Mouse (Mus musculus) liver (tissue): ENCODE results near the gene Usp29.
"Not testable (repeated sequence)": the region's sequence is repeated elsewhere in the genome, so short reads cannot be mapped to it uniquely, and the experiment has no call there.

Experiments
- DNase-seq: peaks from one replicate; pipeline ENCODE4 v3.0.0-alpha.2; 2020; ENCODE audit warnings: mixed read lengths

The Usp29 gene

GRCm38 (mm10) chr7:6937040-6937439, 206.7 kb downstream of the Usp29 start:
- peak; percentile 65 for DNase-seq

DNA sequence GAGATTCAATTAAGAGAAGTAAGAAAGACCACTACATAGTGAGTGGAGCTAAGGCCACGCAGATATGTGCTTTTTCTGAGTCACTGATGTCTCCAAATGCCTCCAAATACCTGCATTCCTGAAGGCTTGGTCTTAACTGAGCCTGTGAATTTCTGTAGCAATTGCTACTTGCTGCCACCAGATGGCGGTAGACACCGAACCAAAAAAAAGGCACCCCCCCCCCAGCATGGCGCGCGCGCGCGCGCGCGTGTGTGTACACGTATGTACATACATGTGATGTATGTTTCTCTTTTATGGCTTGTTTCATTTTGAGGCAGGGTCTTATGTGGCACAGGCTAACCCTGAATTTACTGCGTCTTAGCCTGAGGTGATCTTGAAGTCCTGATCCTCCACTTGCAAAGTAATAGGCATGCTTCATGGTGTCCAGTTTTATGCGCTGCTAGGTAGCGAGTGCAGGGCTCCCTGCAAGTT, 210.4 kb downstream of the Usp29 start:
- peak; percentile 41 for DNase-seq

GRCm38 (mm10) chr7:6948061-6948460, 217.7 kb downstream of the Usp29 start:
- DNase-seq = not testable (repeated sequence)

- DNase-seq = no peak
Observed at GRCm38 (mm10) chr7:6956576-6956975, 226.2 kb downstream of the Usp29 start.

DNA sequence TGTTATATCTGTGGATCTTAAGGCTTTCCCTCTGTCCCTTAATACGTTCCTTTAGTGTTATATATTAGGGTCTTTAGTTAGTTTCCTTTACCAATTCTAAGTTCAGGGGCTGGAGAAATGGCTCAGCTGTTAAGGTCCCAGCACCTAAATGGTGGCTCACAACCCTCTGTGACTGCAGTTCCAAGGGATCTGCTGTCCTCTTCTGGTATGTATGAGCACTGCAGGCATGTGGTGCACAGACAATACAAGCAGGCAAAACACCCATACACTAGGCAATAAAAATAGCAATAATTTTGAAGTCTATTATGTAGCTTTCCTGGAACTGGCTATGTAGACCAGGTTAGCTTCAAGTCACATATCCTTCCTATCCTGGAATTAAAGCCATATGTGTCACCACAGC, 228.2 kb downstream of the Usp29 start:
- no peak for DNase-seq

GRCm38 (mm10) chr7:6973566-6973965, 243.2 kb downstream of the Usp29 start:
- DNase-seq = no peak

- DNase-seq = no peak
Observed at GRCm38 (mm10) chr7:6976890-6977289, 246.5 kb downstream of the Usp29 start.

DNA sequence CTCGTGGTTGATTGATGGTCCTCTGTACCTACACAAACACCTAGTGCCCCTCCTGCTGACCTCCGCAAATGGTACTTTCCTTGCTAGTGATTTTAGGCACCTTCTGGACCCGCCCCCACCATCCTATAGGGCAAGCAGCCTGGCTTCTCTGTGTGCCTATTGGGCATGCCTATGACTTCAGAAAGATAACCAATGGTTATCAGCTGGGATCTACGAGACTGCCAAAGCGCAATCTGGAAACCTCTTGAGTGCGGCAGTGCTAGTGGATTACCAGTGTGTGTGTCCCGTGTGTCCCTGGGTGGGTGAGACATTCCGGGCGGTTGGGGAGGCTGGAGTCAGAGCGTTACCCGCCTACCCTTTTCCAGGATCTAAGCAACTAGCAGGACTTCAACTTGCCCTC, 264.9 kb downstream of the Usp29 start, which contains the start of gene Aurkc:
TSS of gene Aurkc (plus strand) at position 50 of the 400 bp plus-strand sequence.
- not testable (repeated sequence) for DNase-seq

DNA sequence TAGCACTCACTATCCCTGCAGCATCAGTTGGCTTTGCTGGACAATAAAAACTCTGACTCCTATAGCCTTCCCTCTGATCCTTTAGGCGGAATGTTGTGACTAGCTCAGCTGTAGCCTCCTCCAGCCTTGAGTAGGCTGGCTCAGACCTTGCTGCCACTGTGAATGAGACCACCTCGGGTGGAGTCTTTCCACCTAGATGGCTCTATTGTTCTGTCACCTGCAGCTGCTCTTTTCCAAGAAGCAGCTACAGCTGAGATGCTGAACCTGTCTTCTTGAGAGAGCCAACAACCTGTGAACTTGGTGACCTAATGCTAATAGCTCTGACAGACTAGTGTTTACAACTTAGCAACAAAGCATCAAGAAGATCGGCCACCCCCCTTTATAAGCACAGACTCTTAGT, 268.5 kb downstream of the Usp29 start:
- DNase-seq = not testable (repeated sequence)

- not testable (repeated sequence) for DNase-seq
Observed at GRCm38 (mm10) chr7:7005441-7005840, 275.1 kb downstream of the Usp29 start.
